Mouse (Mus musculus) layer of hippocampus, postnatal 36 days (tissue): ENCODE results near the gene Taf1d. TPM values are rescaled to one million over a fixed set of nuclear protein-coding genes. Genes with fewer than 3 reads are reported as not detected.
"Not testable (repeated sequence)": the region's sequence is repeated elsewhere in the genome, so short reads cannot be mapped to it uniquely, and the experiment has no call there.

Experiments
- DNase-seq, 2 experiments: peaks; one replicate each; pipeline ENCODE4 v3.0.0; 2022
- total RNA-seq, 2 experiments: library from RNA; stranded (reverse); gene quantifications; 2 replicates each; pipeline ENCODE4 v1.2.3; 2021

Gene Taf1d
- total RNA-seq: 10 to 100 TPM; 34.3 to 35.2 TPM

DNA sequence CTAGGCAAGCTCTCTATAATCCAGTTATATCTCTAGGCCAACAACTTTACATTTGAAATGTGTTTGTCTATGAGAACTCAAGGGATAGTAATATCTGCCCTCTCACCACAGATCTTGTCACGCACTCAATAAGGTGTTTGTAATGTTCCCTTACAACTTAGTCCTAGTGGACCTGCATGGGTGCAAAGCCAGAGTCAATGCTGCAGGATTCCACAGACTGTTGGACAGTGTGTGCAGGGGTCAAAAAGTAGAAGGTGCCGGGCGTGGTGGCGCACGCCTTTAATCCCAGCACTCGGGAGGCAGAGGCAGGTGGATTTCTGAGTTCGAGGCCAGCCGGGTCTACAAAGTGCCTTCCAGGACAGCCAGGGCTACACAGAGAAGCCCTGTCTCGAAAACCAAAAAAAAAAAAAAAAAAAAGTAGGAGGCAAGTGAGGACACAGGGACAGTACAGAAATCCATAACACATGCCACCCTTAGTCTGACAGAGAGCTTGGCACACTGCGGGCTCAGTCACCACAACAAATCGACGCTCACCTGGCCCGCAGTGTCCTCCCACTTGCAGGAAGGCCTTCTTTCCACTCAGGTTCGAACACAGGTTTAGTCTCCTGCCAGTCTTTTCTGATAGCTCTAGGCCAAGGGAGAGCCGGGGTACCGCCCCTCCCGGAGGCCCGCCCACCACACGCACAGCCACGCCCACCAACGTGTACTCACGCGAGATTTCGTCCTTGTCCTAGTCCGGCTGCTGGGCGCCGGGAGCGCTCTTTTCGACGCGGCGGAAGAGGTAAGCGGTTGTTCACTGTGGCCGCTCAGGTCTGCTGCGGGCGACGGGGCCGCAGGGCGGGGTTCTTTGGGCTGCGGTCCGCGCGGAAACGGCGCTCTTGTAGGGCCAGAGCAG lies at the start of gene Taf1d:
Gene Taf1d (plus strand): TSS at position 712 of the 895 bp plus-strand sequence.
- DNase-seq: peak; percentile 95 to 96

DNA sequence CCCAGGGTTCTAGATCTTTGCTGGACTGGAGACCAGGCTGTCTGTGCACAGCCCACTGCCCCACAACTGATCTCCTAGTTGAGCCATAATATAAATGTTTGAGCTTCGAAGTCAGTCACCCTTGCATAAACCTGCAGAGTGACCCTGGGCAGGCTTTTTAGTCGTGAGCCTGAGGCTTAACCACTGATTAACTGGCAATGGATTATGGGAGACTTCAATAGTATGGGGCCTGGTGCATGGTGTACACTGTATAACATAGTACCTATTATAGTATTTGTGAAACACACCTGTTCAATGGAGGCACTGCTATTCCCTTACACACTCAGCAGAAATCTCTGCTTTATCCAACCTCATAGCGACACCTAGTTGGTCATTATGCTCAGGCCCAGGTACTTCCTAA lies 49.8 kb upstream of the Taf1d start:
- no peak for DNase-seq

DNA sequence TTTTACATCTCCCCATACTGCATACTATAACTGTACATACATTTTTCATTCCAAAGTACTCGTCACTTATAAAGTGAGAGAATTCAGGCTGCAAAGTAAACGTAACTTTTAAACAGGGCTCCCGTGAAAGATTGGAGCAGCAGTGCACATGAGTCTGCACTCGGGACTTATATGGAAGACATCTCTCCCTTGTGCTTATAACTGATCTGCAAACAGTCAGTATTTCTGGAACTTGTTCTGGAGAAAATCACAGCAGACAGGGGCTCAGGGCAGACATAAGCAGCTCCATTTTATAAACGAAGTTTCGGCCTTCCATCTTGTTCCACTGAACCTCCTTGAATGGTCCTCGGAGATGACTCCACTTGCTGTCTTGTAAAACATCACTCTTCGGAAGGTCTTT lies 44.0 kb upstream of the Taf1d start:
- DNase-seq: no peak

DNA sequence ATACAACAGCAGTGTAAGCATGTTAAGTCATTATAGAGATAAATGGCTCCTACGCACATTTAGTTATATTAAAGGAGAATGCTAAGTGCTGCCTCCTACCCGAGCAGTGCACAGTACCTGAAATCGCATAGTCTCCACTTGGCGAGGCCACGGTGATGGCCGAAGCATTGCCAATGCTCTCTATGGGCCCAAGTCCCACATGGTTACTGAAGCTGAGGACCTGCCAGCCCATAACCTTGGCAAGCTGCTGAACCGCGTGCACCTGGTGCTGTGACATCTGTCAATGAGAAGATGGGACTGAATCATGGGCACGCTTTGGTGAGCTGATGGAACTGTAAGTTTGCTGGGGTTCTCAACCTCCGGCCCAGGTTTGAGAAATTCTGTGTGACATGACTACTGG lies 42.5 kb upstream of the Taf1d start:
- no peak for DNase-seq

DNA sequence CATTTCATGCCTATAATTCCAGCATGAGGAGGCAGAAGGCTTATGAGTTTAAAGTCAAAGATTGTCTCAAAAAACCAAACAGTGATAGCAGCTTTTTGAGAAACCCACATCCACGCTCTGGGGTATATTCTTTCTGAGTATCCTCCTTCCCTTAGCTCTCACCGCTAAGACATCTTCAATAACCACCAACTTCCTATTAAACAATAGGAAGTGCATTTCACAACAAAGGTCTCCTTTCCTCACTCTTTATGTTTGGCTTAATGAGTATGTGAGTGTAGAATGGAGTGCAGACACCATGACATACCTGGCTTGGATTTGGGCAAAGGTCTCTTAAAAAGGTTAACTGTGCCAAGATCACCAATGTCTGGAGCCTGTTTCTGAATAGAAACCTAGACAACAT lies 32.0 kb upstream of the Taf1d start:
- no peak for DNase-seq

DNA sequence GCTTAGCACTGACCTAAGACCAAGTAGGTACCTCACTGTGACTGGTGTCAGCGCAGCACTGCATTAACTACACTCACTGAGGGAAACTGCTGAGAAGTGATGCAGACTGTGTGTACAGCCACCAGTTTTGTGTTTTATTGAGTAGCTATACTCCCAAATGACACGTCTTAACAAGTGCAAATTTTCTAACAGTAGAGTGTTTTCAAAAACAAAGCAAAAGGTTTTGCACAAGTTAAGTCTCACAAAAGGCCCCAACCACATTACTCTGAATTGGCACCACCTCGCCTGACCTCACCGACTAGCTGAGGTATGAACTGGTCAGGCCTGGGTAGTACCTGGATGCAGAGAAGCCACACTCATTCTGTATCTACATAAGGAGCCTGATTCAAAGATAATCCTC lies 29.2 kb upstream of the Taf1d start:
- no peak for DNase-seq

DNA sequence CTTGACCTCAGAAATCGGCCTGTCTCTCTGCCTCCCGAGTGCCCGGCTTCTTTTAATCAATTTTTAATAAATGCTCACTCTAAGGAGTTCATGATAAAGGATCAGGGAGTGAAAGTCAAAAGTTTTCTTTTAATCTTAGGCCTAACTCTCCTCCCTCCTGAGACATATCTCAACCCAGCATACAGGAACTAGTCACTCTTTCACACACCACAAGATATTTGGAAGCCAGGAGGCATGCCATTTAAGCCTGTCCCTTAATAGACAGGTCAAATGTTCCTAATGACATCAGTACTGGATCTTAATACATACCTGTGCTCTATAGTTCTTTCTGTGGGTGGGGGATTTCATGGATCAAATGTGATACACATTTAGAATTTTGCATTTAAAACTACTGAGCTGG lies 27.7 kb upstream of the Taf1d start:
- no peak for DNase-seq

DNA sequence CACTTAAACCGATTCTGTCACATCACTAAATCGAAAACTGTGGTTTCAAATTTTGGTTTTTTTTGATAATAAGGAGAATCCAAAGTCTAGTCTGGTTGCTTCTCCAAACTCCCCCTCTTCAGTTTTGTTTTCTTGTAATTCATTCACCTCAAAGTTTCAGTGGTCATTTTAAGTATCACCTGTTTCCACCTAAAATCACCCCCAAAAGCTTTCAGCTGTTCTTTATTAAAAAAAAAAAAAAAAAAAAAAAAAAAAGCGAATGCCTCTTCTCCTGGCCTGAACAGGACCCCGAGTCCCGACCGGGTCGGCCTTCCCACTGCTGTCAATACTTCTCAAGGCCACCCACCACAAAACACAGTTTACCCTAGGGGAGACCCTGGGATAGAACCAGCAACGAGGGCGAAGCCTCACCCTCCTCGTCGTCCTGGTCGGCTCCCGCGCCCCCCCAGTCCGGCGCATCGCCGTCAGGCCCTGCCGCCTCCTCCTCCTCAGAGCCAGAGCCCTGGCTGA lies 26.8 kb upstream of the Taf1d start:
- no peak for DNase-seq

DNA sequence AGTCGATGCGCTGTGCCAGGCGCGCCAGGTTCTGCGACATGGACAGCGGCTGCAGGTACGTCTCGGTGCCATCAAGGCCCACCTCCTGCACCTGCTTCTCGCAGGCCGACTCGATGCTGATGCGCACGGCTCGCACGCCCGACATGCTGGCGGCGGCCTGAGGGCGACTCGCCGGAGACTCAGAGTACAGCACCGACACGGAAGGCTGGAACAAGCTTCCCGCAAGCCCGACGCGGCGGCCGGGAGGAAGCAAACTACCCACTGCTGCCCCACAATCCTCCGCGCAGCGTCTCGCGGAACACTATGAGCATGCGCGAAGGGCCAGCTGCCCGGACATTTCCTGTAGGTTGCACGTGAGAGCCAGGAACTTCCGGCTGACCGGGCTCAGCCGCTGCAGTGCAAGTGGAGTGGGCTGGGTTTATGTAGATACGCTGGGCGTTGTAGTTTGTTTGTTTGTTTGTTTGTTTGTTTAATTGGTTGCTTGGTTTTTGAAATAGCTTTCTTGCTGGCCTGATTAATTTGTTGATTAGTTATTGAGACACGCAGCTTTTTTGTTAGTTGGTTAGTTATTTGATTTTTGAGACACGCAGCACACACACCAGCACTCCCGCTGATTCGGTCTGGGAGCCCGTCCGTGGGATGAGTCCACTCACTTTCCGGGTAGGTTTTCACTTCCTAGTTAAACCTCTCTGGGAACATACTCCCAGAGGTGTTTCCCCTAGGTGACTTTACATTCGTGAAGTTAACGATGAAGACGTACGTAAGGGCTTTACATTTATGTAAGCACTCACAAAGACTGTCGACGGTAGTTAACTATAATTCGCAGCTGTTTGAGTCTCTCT lies 26.1 kb upstream of the Taf1d start, which contains the start of gene Med17:
Gene Med17 (minus strand): TSS at position 283 of the 842 bp plus-strand sequence.
- DNase-seq: peak; percentile 93 to 94

DNA sequence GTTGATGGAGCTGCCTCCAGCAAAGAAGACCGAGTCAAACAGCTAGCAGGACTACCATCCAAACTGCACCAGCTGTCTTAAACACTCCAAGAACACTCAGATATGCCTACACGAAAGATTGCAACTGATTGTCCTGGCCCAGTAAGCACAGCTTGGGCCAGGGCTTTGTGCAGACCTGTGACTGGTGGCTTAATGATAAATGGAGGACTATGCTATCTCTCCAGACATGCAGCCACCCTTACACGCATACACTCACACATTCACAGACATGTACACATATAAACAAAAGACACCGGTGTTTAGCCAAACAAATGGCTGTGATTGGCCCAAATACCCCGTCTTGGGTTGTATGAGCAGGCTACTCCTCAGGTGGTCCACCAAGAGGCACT lies 25.5 kb upstream of the Taf1d start:
- DNase-seq: no peak

DNA sequence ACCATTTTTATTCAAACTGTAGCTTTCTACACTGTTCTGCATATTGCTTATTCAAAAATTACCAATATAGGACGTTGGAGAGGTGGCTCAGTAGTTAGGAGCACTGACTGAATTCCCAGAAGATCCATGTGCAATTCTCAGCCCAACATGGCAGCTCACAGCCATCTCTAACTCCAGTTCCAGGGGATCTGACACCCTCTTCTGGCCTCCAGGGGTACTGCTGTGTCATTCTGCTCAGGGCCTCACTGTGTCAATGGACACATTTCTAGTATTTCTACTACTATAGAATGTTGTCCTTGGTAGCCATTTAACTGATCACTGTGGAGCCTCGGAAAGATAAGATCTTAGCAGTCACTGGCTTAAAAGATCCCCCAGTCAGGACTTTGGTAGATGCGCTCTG lies 20.6 kb upstream of the Taf1d start:
- no peak for DNase-seq

DNA sequence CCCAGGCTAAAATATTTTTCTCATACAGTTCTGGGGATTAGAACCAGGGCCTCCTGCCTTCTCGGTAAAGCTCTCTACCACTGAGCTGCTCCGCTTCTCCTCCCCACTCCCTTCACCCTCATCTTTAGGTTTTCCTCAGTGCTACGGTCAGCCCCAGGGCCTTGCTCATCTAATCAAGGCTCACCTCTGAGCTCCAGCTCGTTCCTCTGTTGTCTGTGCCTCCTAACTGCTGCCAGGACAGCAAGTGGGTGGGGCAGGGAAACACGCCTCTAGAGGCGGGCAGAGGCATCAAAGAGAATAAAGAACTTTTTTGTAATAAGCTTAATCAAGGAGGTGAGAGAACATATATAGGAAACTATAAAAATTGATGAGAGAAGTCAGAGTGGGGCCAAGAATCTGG lies 18.2 kb upstream of the Taf1d start:
- DNase-seq: no peak

DNA sequence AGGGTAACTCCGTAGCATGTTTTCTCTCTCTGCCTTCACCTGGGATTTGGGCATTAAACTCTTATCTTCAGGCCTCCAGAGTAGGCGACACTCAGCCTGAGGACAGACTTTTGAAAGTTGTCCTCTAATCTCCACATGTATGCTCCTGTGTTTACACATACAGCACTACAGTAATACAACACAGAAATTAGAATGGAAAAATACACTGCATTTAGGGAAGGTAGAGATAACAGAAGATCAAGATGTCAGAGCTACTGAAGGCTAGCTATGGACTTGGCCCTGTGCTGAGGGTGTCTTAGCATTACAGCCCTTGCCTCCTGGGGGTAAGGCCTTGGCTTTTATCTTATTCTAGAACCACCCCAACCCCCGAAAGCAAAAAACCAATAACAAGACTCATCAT lies 17.6 kb upstream of the Taf1d start:
- no peak for DNase-seq

DNA sequence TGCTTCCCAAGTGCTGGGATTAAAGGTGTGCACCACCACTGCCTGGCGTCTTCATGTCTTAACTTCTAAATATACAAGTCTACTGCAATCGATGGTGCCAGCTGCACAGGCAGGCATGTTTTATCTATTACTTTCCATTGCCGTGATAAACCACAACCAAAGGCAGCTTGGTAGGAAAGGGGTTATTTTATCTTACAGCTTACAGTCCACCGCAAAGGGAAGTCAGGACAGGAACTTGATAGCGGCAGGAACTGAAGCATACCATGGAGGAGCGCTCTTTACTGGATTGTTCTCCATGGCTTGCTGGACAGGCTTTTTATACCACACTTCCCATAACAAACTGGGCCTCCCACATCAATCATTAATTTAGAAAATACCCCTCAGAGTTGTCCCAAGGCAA lies 16.8 kb upstream of the Taf1d start:
- no peak for DNase-seq

DNA sequence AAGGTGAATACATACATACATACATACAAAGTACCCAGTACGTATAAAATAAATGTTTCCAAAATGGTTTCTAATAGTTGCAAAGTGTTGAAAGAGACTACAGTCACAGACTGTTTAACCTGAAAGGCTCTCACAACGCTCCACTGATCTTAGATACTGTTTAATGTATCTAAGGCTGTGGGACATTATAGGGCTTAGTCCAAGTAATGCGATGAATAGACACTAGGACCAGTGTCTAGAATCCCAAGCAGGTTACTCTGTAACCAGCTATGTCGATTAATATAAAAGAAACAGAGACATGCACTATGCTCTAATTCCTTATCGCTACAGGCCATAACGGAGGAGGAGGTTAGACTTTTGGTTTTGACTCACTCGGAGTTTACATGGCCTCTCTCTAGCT lies 8.9 kb upstream of the Taf1d start:
- no peak for DNase-seq

DNA sequence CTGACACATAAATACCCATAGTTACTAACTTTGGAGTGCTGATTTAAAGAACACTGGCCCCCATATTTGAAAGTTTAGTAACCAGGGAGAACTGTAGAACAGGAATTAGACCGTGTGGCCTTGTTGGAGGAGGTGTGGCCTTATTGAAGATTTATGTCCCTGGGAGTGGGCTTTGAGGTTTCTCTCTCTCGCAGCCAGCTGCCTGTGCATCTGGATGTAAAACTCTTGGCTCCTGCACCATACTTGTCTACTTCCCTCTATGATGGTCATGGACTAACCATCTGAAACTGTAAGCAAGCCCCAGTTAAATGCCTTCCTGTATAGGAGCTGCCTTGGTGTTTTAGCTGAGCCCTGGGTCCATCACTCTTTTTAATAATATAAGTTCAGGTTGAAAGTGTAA lies 7.6 kb upstream of the Taf1d start:
- no peak for DNase-seq

DNA sequence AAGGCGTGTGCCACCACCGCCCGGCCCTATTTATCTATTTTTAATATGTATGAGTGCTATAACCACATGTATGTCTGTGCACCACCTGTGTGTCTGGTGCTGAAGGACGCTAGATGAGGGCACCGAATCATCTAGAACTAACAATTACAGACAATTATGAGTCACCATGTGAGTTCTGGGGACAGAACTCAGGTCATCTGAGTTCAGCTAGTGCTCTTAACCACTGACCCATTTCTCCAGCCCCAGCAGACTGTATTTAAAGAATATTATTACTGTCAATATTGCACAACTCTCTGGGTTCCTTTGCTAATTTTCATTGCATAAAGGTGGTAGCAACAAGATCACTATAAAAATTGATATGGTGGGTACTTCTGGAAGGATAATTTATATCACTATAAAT lies 6.0 kb upstream of the Taf1d start:
- DNase-seq: no peak

DNA sequence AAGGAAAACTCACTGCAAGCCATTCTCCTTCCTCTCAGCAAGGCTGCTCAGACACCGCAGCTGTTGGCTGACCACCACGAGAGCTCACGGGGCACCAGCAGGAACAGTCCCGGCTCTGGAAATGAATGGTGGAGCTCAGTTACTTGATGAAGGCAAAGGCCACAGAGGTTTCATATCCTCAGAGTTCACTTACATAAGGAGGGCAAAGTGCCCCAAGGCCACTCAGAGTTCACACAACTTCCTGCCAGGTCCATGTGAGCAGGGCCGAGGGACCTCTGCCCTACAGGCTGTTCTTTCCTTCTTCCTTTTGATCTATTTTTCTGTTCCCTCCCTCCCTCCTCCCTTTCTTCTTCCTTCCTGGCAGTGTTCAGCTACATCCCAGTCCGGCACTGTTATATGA lies 4.6 kb upstream of the Taf1d start:
- DNase-seq: peak in 1 of 2 experiments; percentile 7

DNA sequence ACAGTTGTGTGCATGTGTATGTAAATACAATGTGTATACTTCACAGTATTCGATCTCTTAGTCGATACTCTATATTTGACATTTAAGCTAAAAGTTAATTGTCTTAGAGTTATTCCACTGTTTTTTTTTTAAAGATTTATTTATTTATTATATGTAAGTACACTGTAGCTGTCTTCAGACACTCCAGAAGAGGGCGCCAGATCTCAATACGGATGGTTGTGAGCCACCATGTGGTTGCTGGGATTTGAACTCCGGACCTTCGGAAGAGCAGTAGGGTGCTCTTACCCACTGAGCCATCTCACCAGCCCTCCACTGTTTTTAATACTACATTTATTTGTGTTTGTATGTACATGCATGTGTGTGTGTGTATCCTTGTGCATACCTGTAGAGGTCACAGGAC lies 4.0 kb upstream of the Taf1d start:
- not testable (repeated sequence) for DNase-seq

DNA sequence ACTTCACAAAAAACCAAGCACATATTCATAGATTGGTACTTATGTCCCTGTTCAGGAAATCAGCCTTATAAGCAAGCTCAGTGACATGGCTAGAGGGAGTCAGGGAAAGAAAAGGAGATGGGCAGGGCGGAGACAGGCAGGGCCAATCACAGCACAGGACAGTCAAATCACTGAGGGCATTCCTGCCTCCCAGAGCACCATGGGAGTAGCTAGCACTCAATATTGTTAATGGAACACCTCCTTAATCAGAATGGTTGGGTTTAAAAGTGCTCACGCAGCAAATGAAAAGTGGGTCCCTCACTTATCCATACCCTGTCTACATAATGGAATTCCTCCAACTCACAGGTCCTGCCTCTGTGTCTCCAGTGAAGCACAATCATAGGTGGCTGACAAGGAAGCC lies 3.1 kb upstream of the Taf1d start:
- DNase-seq: no peak

DNA sequence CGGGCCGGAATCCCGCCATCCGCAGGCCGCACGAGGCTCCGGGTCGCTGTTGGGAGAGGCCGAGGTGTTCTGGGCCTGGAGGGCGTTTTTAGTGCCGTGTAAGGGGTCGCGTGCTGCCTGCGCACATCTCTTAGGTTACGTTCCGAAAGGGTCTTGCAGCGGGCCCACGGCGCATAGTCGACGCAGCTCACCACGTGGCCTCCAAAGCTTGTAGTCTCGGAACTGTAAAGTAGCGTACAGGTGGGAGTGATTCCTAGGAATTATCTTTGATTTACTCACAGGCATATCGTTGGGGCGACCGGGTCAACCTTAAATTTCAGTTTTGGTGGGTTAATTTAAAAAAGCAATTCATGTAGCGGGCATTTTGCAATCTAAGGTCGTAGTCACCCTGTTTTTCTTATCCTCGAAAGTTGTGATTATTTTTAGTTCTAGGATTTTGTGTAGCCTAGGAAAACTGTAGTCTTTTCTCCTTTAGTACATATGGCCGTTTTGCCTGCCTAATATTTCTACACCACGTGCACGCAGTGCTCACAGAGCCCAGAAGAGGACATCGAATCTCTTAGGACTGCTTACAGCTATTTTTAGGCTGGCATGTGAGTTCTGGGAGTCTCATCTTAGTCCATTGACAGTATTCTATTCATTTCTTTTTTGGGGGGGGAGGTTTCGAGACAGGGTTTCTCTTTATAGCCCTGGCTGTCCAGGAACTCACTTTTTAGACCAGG lies 545 bp downstream of the Taf1d start, which contains the start of gene 4931406C07Rik:
Gene 4931406C07Rik (minus strand): TSS at position 51 of the 722 bp plus-strand sequence.
- DNase-seq: no peak

DNA sequence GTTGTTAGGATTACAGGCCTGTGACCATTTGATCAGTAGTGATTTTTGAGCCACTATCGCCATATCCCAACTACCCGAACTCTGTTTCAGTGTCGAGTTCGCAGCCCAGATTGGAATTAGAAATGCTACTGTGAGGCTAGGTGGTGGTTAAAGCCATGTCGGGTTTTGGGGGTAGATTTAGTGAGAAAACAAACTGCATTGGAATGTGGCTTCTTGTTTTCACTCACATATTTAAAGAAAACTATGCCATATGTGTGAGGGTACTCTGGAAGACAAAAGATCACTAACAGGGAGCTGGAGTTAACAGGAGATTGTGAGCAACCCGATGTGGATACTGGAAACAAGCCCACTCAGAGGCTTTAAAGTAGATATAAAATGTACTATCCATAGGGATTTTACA lies 1.2 kb downstream of the Taf1d start:
- DNase-seq: no peak

DNA sequence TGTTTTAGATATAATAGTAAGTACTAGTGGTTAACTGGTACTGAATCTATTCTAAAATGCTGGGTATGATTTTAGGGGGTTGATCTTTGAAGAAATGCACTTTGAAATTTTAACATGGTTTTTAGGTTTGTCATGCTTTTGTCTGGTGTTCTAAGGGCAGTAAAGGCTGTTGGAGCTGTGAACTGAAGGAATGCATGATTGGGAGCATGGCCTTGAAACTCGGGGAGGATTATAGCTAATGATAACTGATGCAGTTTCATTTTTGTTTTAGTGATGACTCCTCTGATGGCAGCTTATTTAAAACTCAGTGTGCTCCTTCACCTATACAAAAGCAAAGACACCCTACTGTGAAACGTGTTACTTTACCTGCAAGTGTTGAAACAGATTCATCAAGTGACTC lies 2.2 kb downstream of the Taf1d start:
- DNase-seq: no peak
